Mouse (Mus musculus) hindbrain, embryonic 14.5 days (tissue): Measurements from ENCODE around the gene Hsd11b1. TPM values are rescaled to one million over a fixed set of nuclear protein-coding genes. Genes with fewer than 3 reads are reported as not detected.
"Not testable (repeated sequence)": the region's sequence is repeated elsewhere in the genome, so short reads cannot be mapped to it uniquely, and the experiment has no call there.

Experiments used
- ATAC-seq: fragments of 200-750 bp; cut with Nextera tagmentation; 2 replicates; pipeline ENCODE4 v1.8.0; 2017; ENCODE audit warnings: moderate number of reproducible peaks, mild to moderate bottlenecking, moderate TSS enrichment, moderate library complexity; ENCODE audit not compliant: low FRiP score
- DNase-seq: peaks from one replicate; pipeline ENCODE4 v3.0.0-alpha.2; 2015; ENCODE audit warnings: low spot score
- H3K27ac ChIP-seq: fragments of 300-500 bp; sonication (generic); 2 replicates; pipeline ENCODE4 v1.5.1; 2014; ENCODE audit warnings: mild to moderate bottlenecking, moderate library complexity
- H3K27me3 ChIP-seq: fragments of 300-500 bp; sonication (generic); 2 replicates; pipeline ENCODE4 v1.6.1; 2014; ENCODE audit warnings: mild to moderate bottlenecking, low read length, mixed read lengths; ENCODE audit not compliant: control insufficient read depth, insufficient read depth
- H3K36me3 ChIP-seq: fragments of 300-500 bp; sonication (generic); replicated peaks from 2 replicates; pipeline ENCODE4 v1.6.1; 2014; ENCODE audit not compliant: control insufficient read depth, insufficient read depth
- H3K4me1 ChIP-seq: fragments of 300-500 bp; sonication (generic); replicated peaks from 2 replicates; pipeline ENCODE4 v1.6.1; 2014; ENCODE audit warnings: antibody characterized with exemption, low read length, mixed read lengths; ENCODE audit not compliant: control insufficient read depth, insufficient read depth
- H3K4me2 ChIP-seq: fragments of 300-500 bp; sonication (generic); replicated peaks from 2 replicates; pipeline ENCODE4 v1.6.1; 2014; ENCODE audit warnings: mild to moderate bottlenecking, moderate library complexity
- H3K4me3 ChIP-seq: fragments of 300-500 bp; sonication (generic); replicated peaks from 2 replicates; pipeline ENCODE4 v1.5.1; 2014; ENCODE audit warnings: mild to moderate bottlenecking, low read length
- H3K9ac ChIP-seq: fragments of 300-500 bp; sonication (generic); 2 replicates; pipeline ENCODE4 v1.6.1; 2014
- H3K9me3 ChIP-seq: fragments of 300-500 bp; sonication (generic); 2 replicates; pipeline ENCODE4 v1.6.1; 2016; ENCODE audit warnings: low read length; ENCODE audit not compliant: control insufficient read depth
- WGBS: fragments of 180-500 bp; shearing (Covaris S2); extraction: QIAGEN DNeasy Blood & Tissue Kit; methylation state at CpG from one replicate; pipeline ENCODE4 v1.1.7; 2014; 5-methylcytosine and 5-hydroxymethylcytosine counted together
- polyA plus RNA-seq: library from polyadenylated mRNA; unstranded; fragments of >200 nt; fragmentation: Nextera tagmentation; extraction: Ambion mirVana; gene quantifications from 2 replicates; pipeline ENCODE4 v1.2.1, GENCODE M21; 2014

Gene Hsd11b1
- polyA plus RNA-seq, 1 experiment from 2014 or later: not detected

GRCm38 (mm10) chr1:193299995-193300394, 36.1 kb upstream of the Hsd11b1 start:
- H3K27me3 ChIP-seq: no peaks in the 10 kb centered on the region
- H3K9me3 ChIP-seq: no peaks in the 10 kb centered on the region
- H3K4me2 ChIP-seq: no peak overlapping the region
- H3K9ac ChIP-seq: no peak overlapping the region
- 69% methylated on average over 1 of the region's 1 CpGs for WGBS
- no peak overlapping the region for H3K27ac ChIP-seq
- DNase-seq: no peak
- no peaks in the 10 kb centered on the region for H3K4me1 ChIP-seq
- no peaks in the 10 kb centered on the region for H3K36me3 ChIP-seq
- ATAC-seq: no peak
- no peak overlapping the region for H3K4me3 ChIP-seq

GRCm38 (mm10) chr1:193298141-193298765, 34.4 kb upstream of the Hsd11b1 start:
- Histone ChIP-seq H3K36me3 (no peaks in the 10 kb centered on the region), H3K27me3 (no peaks in the 10 kb centered on the region), H3K27ac (no peak overlapping the region), H3K9me3 (no peaks in the 10 kb centered on the region), H3K4me3 (no peak overlapping the region), H3K9ac (no peak overlapping the region), H3K4me1 (no peaks in the 10 kb centered on the region), H3K4me2 (no peak overlapping the region)
- DNase-seq: no peak
- 71% methylated on average over 3 of the region's 3 CpGs for WGBS
- no peak for ATAC-seq

- H3K4me2 ChIP-seq: no peak overlapping the region
- no peaks in the 10 kb centered on the region for H3K36me3 ChIP-seq
- no peak for DNase-seq
- H3K27ac ChIP-seq: no peak overlapping the region
- no peaks in the 10 kb centered on the region for H3K9me3 ChIP-seq
- H3K9ac ChIP-seq: no peak overlapping the region
- ATAC-seq: no peak
- H3K4me3 ChIP-seq: no peak overlapping the region
- 87% methylated on average over 5 of the region's 5 CpGs for WGBS
- no peaks in the 10 kb centered on the region for H3K27me3 ChIP-seq
- H3K4me1 ChIP-seq: no peaks in the 10 kb centered on the region
Measured at GRCm38 (mm10) chr1:193295920-193296319, 32.0 kb upstream of the Hsd11b1 start.

- H3K27me3 ChIP-seq: no peaks in the 10 kb centered on the region
- DNase-seq (no peak), ATAC-seq (no peak)
- no peaks in the 10 kb centered on the region for H3K9me3 ChIP-seq
- no peak overlapping the region for H3K27ac ChIP-seq
- H3K4me1 ChIP-seq: no peaks in the 10 kb centered on the region
- no peak overlapping the region for H3K9ac ChIP-seq
- 59% methylated on average over 3 of the region's 3 CpGs for WGBS
- H3K4me3 ChIP-seq: no peak overlapping the region
- no peaks in the 10 kb centered on the region for H3K36me3 ChIP-seq
- H3K4me2 ChIP-seq: no peak overlapping the region
Measured at GRCm38 (mm10) chr1:193293926-193294325, 30.1 kb upstream of the Hsd11b1 start.

GRCm38 (mm10) chr1:193293039-193293438, 29.2 kb upstream of the Hsd11b1 start:
- no peak overlapping the region for H3K4me3 ChIP-seq
- H3K27me3 ChIP-seq: no peaks in the 10 kb centered on the region
- H3K4me2 ChIP-seq: no peak overlapping the region
- DNase-seq: no peak
- no peak overlapping the region for H3K27ac ChIP-seq
- H3K9me3 ChIP-seq: no peaks in the 10 kb centered on the region
- no peaks in the 10 kb centered on the region for H3K4me1 ChIP-seq
- H3K36me3 ChIP-seq: no peaks in the 10 kb centered on the region
- no peak for ATAC-seq
- WGBS: 73% methylated on average over 2 of the region's 2 CpGs
- no peak overlapping the region for H3K9ac ChIP-seq

- DNase-seq (no peak), ATAC-seq (no peak)
- Histone ChIP-seq H3K27ac (no peak overlapping the region), H3K9me3 (no peaks in the 10 kb centered on the region), H3K4me2 (no peak overlapping the region), H3K36me3 (no peaks in the 10 kb centered on the region), H3K27me3 (no peaks in the 10 kb centered on the region), H3K4me3 (no peak overlapping the region), H3K9ac (no peak overlapping the region), H3K4me1 (no peaks in the 10 kb centered on the region)
Measured at GRCm38 (mm10) chr1:193290686-193291085, 26.8 kb upstream of the Hsd11b1 start.

GRCm38 (mm10) chr1:193289914-193290313, 26.0 kb upstream of the Hsd11b1 start:
- ATAC-seq (no peak), DNase-seq (no peak)
- Histone ChIP-seq H3K4me3 (no peak overlapping the region), H3K27ac (no peak overlapping the region), H3K27me3 (no peaks in the 10 kb centered on the region), H3K9me3 (no peaks in the 10 kb centered on the region), H3K4me2 (no peak overlapping the region), H3K4me1 (no peaks in the 10 kb centered on the region), H3K9ac (no peak overlapping the region), H3K36me3 (no peaks in the 10 kb centered on the region)
- 89% methylated on average over 5 of the region's 5 CpGs for WGBS

GRCm38 (mm10) chr1:193289076-193289475, 25.2 kb upstream of the Hsd11b1 start:
- ATAC-seq: no peak
- H3K27me3 ChIP-seq: no peaks in the 10 kb centered on the region

GRCm38 (mm10) chr1:193287578-193287977, 23.7 kb upstream of the Hsd11b1 start:
- Histone ChIP-seq H3K9me3 (no peaks in the 10 kb centered on the region), H3K27me3 (no peaks in the 10 kb centered on the region), H3K27ac (no peak overlapping the region), H3K9ac (no peak overlapping the region), H3K4me1 (no peaks in the 10 kb centered on the region), H3K36me3 (no peaks in the 10 kb centered on the region), H3K4me2 (no peak overlapping the region), H3K4me3 (no peak overlapping the region)
- WGBS: 92% methylated on average over 2 of the region's 2 CpGs
- DNase-seq (no peak), ATAC-seq (no peak)

More at GRCm38 (mm10) chr1:193289076-193289475, 25.2 kb upstream of the Hsd11b1 start:
- Histone ChIP-seq H3K9me3 (no peaks in the 10 kb centered on the region), H3K4me2 (no peak overlapping the region), H3K36me3 (no peaks in the 10 kb centered on the region), H3K9ac (no peak overlapping the region), H3K4me3 (no peak overlapping the region), H3K27ac (no peak overlapping the region), H3K4me1 (no peaks in the 10 kb centered on the region)
- 92% methylated on average over 3 of the region's 3 CpGs for WGBS
- no peak for DNase-seq

- not testable (repeated sequence) for H3K9me3 ChIP-seq, ATAC-seq, H3K27ac ChIP-seq, H3K4me3 ChIP-seq, DNase-seq, H3K4me2 ChIP-seq, H3K36me3 ChIP-seq, H3K4me1 ChIP-seq, H3K27me3 ChIP-seq, H3K9ac ChIP-seq
- 92% methylated on average over 3 of the region's 3 CpGs for whole genome bisulfite sequencing
Measured at GRCm38 (mm10) chr1:193285766-193286325, 22.0 kb upstream of the Hsd11b1 start.
